Mouse (Mus musculus): ENCODE measurements around the gene Chrna3. TPM values are rescaled to one million over a fixed set of nuclear protein-coding genes. Genes with fewer than 3 reads are reported as not detected.

Gene Chrna3
- total and polyA plus RNA-seq, 3 experiments = not detected

DNA sequence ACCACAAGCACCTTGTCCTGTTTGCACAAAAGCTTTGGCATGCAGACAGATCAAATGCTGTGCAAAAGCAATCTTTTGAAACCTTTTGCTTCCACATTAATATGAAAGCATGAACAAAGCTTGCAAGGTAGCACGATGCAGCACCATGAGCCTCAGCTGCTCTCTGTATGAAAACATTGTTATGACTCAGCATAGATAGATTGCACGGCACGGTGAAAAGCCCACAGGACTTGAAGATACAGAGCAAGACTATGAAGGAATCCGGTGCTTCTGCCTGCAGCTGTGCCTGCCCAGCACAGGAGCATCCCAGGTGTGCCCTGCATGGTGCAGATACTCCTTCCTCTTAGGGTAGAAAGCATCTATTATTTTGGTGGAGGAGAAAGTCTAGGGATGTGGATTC lies 22.8 kb downstream of the Chrna3 start:
- no peak overlapping the region for H3K27ac ChIP-seq (ENCODE audit: control insufficient read depth, low read depth, low read length)
- H3K9ac ChIP-seq (ENCODE audit: control insufficient read depth, low read depth, low read length, poor library complexity, severe bottlenecking) = no peak overlapping the region
- no peaks in the 10 kb centered on the region for H3K79me2 ChIP-seq (ENCODE audit: control insufficient read depth, insufficient read depth, low read length, poor library complexity)
- no peak overlapping the region for H3K4me3 ChIP-seq (ENCODE audit: control insufficient read depth in 1 of 2, insufficient read depth in 1 of 2, low read depth in 2 of 2, low read length in 2 of 2)
- H3K36me3 ChIP-seq (ENCODE audit: control insufficient read depth in 1 of 2, insufficient read depth in 2 of 2, low read length in 2 of 2) = no peaks in the 10 kb centered on the region
- H3K9me3 ChIP-seq (replicated peaks; ENCODE audit: insufficient read depth, low read length) = no peaks in the 10 kb centered on the region
- TF ChIP-seq HCFC1 (IDR thresholded peaks at IDR 0.05; ENCODE audit: low read depth, low read length) = no peak
- no peak for TF ChIP-seq MEF2A (IDR thresholded peaks at IDR 0.05; ENCODE audit: extremely low read depth, insufficient replicate concordance, low read depth, low read length, poor library complexity, severe bottlenecking)
- TF ChIP-seq GATA1 (IDR thresholded peaks at IDR 0.05; ENCODE audit: low read depth, low read length) = no peak
- no peak for TF ChIP-seq ETS1 (IDR thresholded peaks at IDR 0.05; ENCODE audit: low read depth, low read length)
- no peak for TF ChIP-seq RAD21 (IDR thresholded peaks at IDR 0.05; ENCODE audit: low read depth, low read length)
- TF ChIP-seq NELFE (IDR thresholded peaks at IDR 0.05; ENCODE audit: low read depth, low read length) = no peak
- TF ChIP-seq MAZ (IDR thresholded peaks at IDR 0.05; ENCODE audit: low read depth, low read length) = no peak
- TF ChIP-seq ZMIZ1 (IDR thresholded peaks at IDR 0.05; ENCODE audit: low read depth, low read length) = no peak
- TF ChIP-seq SMC3 (IDR thresholded peaks at IDR 0.05; ENCODE audit: low read depth, low read length) = no peak
- no peak for TF ChIP-seq TCF12 (IDR thresholded peaks at IDR 0.05; ENCODE audit: low read depth, low read length)
- no peak for TF ChIP-seq MAX (IDR thresholded peaks at IDR 0.05; ENCODE audit: low read length)
- TF ChIP-seq UBTF (IDR thresholded peaks at IDR 0.05; ENCODE audit: borderline replicate concordance, insufficient read depth, low read depth, low read length) = no peak
- no peak for TF ChIP-seq TAL1 (IDR thresholded peaks at IDR 0.05; ENCODE audit: low read length)
- no peaks in the 10 kb centered on the region for H3K4me1 ChIP-seq (ENCODE audit: control insufficient read depth in 1 of 2, insufficient read depth in 2 of 2, low read length in 2 of 2)
- DNase-seq (ENCODE audit: low read depth, low spot score) = no peak
- H3K27me3 ChIP-seq (ENCODE audit: control insufficient read depth in 1 of 2, insufficient read depth in 2 of 2, low read length in 2 of 2) = peaks cover 10 to 24% of the 10 kb centered on the region in 2 experiments

DNA sequence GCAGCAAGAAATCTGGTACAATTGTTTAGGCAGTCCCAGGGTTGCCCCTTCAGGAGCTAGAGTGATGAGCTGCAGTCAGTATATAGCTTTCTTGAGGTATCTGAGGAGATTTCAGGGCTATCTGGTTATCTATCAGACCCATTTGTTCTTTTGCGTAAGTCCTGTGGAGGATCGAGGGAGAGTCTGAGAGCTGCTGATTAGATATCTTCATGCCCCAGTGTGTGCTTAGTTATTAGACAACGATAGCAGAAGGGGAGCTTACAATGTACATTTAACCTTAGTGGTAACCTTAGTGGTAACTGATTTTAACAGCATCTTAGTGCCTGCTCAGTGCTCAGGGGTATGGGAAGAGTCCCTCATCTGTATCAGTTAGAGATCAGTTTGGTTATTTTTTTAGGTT lies 30.7 kb downstream of the Chrna3 start:
- Histone ChIP-seq H3K9ac (ENCODE audit: control insufficient read depth, low read depth, low read length, poor library complexity, severe bottlenecking) (no peak overlapping the region), H3K4me1 (ENCODE audit: control insufficient read depth in 1 of 2, insufficient read depth in 2 of 2, low read length in 2 of 2) (peaks cover 0 to 4% of the 10 kb centered on the region in 2 experiments; a peak in 2 of 4 replicates), H3K9me3 (replicated peaks; ENCODE audit: insufficient read depth, low read length) (no peaks in the 10 kb centered on the region), H3K4me3 (ENCODE audit: control insufficient read depth in 1 of 2, insufficient read depth in 1 of 2, low read depth in 2 of 2, low read length in 2 of 2) (no peak overlapping the region), H3K79me2 (ENCODE audit: control insufficient read depth, insufficient read depth, low read length, poor library complexity) (no peaks in the 10 kb centered on the region), H3K27me3 (ENCODE audit: control insufficient read depth in 1 of 2, insufficient read depth in 2 of 2, low read length in 2 of 2) (peaks cover 3% of the 10 kb centered on the region in 2 experiments), H3K36me3 (ENCODE audit: control insufficient read depth in 1 of 2, insufficient read depth in 2 of 2, low read length in 2 of 2) (0 out of 4 replicates have a peak, but pooled peaks cover 0 to 2% of the 10 kb centered on the region in 2 experiments), H3K27ac (ENCODE audit: control insufficient read depth, low read depth, low read length) (no peak overlapping the region)
- TF ChIP-seq SMC3 (IDR thresholded peaks at IDR 0.05; ENCODE audit: low read depth, low read length) (no peak), NRF1 (IDR thresholded peaks at IDR 0.05; ENCODE audit: insufficient read depth, low read depth, low read length, poor library complexity, severe bottlenecking) (no peak), EP300 (IDR thresholded peaks at IDR 0.05; ENCODE audit: low read depth in 1 of 2, low read length in 2 of 2) (peak; percentile 61 to 76), TCF12 (IDR thresholded peaks at IDR 0.05; ENCODE audit: low read depth, low read length) (peak; percentile 82), GATA1 (IDR thresholded peaks at IDR 0.05; ENCODE audit: low read depth, low read length) (peak; percentile 72), MEF2A (IDR thresholded peaks at IDR 0.05; ENCODE audit: extremely low read depth, insufficient replicate concordance, low read depth, low read length, poor library complexity, severe bottlenecking) (no peak), TAL1 (IDR thresholded peaks at IDR 0.05; ENCODE audit: low read length) (peak; percentile 47), RCOR1 (IDR thresholded peaks at IDR 0.05; ENCODE audit: low read depth, low read length) (peak; percentile 72)
- DNase-seq (ENCODE audit: low read depth, low spot score) = peak; percentile 46

Measured in MEL (cell line).